Mouse (Mus musculus) kidney, adult 2 months (tissue): ENCODE measurements around the gene Hoxa6. TPM values are rescaled to one million over a fixed set of nuclear protein-coding genes. Genes with fewer than 3 reads are reported as not detected.
A peak's percentile ranks its signal among the peaks of the same experiment; 100 is the strongest.

Experiments used
- DNase-seq: peaks from one replicate; pipeline ENCODE4 v3.0.0; 2021
- H3K27ac ChIP-seq: fragments of 200-500 bp; 2 replicates; pipeline ENCODE4 v1.5.1; 2012; ENCODE audit warnings: low read depth, low read length, control low read depth, inconsistent platforms; ENCODE audit not compliant: insufficient read depth
- H3K27me3 ChIP-seq: fragments of 200-500 bp; replicated peaks from 2 replicates; pipeline ENCODE4 v1.6.1; 2012; ENCODE audit warnings: mild to moderate bottlenecking, moderate library complexity, low read length, inconsistent platforms; ENCODE audit not compliant: control insufficient read depth, insufficient read depth
- H3K36me3 ChIP-seq: fragments of 200-500 bp; 2 replicates; pipeline ENCODE4 v1.6.1; 2012; ENCODE audit warnings: mild to moderate bottlenecking, moderate library complexity, low read length, inconsistent platforms; ENCODE audit not compliant: control insufficient read depth, insufficient read depth
- H3K4me1 ChIP-seq: fragments of 200-500 bp; 2 replicates; pipeline ENCODE4 v1.6.1; 2011; ENCODE audit warnings: low read length; ENCODE audit not compliant: control insufficient read depth, insufficient read depth
- H3K4me3 ChIP-seq: fragments of 200-500 bp; 2 replicates; pipeline ENCODE4 v1.5.1; 2011; ENCODE audit warnings: mild to moderate bottlenecking, low read depth, low read length, control low read depth; ENCODE audit not compliant: insufficient read depth
- CTCF ChIP-seq: fragments of 200-500 bp; conservative IDR thresholded peaks from 2 replicates; pipeline ENCODE4 v1.5.1; 2011; ENCODE audit warnings: low read depth, mild to moderate bottlenecking, control low read depth, low read length, moderate library complexity, mixed read lengths; ENCODE audit not compliant: insufficient read depth, insufficient read length
- POLR2A ChIP-seq: fragments of 200-500 bp; IDR thresholded peaks from one replicate; pipeline ENCODE4 v1.6.1; 2011; ENCODE audit warnings: low read depth, low read length, control low read depth
- WGBS: fragments of 180-500 bp; shearing (Covaris S2); methylation state at CpG from one replicate; pipeline ENCODE4 v1.1.7; 2018; 5-methylcytosine and 5-hydroxymethylcytosine counted together
- polyA plus RNA-seq: library from polyadenylated mRNA; depleted of rRNA; stranded (reverse); fragments of >200 nt; gene quantifications from 2 replicates; pipeline ENCODE4 v1.2.3, GENCODE M21; 2012

Hoxa6 gene
- polyA plus RNA-seq, 1 experiment = 2.4 TPM

GRCm38 (mm10) chr6:52234428-52235140 is 26.1 kb upstream of the Hoxa6 start:
- Histone ChIP-seq H3K27me3 (no peaks in the 10 kb centered on the region), H3K4me3 (peak overlapping the region; percentile 71), H3K36me3 (no peaks in the 10 kb centered on the region), H3K4me1 (peaks cover 23% of the 10 kb centered on the region), H3K27ac (peak overlapping the region; percentile 90)
- TF ChIP-seq CTCF (no peak), POLR2A (peak; percentile 37)
- 4% methylated on average over 68 of the region's 68 CpGs for WGBS
- DNase-seq = peak; percentile 87

GRCm38 (mm10) chr6:52233546-52234427 is 25.3 kb upstream of the Hoxa6 start:
- H3K36me3 ChIP-seq = no peaks in the 10 kb centered on the region
- DNase-seq = peak; percentile 94
- H3K27ac ChIP-seq = peak overlapping the region; percentile 90
- WGBS = 2% methylated on average over 70 of the region's 70 CpGs
- H3K4me1 ChIP-seq = peaks cover 23% of the 10 kb centered on the region
- TF ChIP-seq CTCF (no peak), POLR2A (peak; percentile 49)
- peak overlapping the region; percentile 71 for H3K4me3 ChIP-seq
- no peaks in the 10 kb centered on the region for H3K27me3 ChIP-seq

- no peak for TF ChIP-seq POLR2A
- H3K36me3 ChIP-seq = no peaks in the 10 kb centered on the region
- no peaks in the 10 kb centered on the region for H3K27me3 ChIP-seq
- H3K4me1 ChIP-seq = peaks cover 23% of the 10 kb centered on the region
- H3K4me3 ChIP-seq = peak overlapping the region; percentile 71
- 4% methylated on average over 23 of the region's 23 CpGs for WGBS
- H3K27ac ChIP-seq = peak overlapping the region; percentile 90
- no peak for DNase-seq
These were observed 24.5 kb upstream of the Hoxa6 start for GRCm38 (mm10) chr6:52232984-52233545.

DNA sequence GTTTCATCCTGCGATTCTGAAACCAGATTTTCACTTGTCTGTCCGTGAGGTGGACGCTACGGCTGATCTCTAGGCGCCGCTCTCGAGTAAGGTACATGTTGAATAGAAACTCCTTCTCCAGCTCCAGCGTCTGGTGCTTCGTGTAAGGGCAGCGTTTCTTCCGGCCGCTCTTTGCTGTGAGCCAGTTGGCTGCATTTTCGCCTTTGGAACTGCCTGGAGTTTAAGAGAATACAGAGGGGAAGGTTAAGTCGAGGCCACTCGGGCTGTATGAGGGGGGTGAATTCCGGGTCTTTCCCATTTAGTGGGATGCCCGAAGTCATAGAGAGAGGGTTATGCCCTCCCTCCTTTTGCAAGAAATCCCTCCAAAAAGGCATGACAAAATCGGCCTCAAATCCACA is 24.0 kb upstream of the Hoxa6 start:
- Histone ChIP-seq H3K27ac (peak overlapping the region; percentile 90), H3K27me3 (no peaks in the 10 kb centered on the region), H3K4me1 (peaks cover 20% of the 10 kb centered on the region), H3K36me3 (no peaks in the 10 kb centered on the region), H3K4me3 (peak overlapping the region; percentile 71)
- peak; percentile 89 for DNase-seq
- TF ChIP-seq CTCF (no peak), POLR2A (no peak)
- under 1% methylated on average over 18 of the region's 18 CpGs for WGBS

DNA sequence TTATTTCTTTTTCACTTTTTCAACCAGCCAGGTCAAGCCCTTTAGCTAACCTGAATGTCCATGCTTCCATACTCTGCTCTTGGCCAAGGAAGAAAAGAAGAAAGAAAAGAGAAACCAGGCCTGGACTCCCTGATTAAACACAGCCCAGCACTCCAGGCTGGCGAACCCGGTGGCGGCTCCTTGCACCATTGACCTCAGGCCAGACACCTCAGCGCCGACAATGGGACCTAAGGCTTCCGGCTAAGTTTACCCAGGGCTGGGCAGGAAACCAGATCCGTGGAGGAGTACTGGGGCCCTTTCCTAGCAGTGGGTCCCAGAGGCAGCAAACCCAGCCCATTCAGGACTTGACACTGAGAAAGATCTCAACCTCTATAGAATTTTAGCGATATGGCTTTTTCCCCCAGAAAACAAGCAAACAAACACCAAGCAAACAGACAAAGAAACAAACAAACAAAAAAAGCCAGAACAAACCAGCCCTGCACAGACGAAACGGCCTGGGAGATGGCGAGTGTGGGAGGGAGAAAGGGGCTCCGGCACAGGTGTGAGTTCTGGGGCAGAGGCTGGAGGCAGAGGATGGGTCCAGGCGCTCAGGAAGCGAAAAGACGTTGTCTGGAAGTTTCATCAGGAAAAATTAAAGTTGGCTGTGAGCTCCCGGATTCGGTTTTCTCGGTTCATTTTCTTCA is 23.5 kb upstream of the Hoxa6 start:
- Histone ChIP-seq H3K4me1 (peaks cover 20% of the 10 kb centered on the region), H3K36me3 (no peaks in the 10 kb centered on the region), H3K27ac (peak overlapping the region; percentile 90), H3K27me3 (no peaks in the 10 kb centered on the region), H3K4me3 (peak overlapping the region; percentile 71)
- DNase-seq = peak; percentile 85
- WGBS = 2% methylated on average over 18 of the region's 18 CpGs
- TF ChIP-seq CTCF = no peak
- no peak for TF ChIP-seq POLR2A

DNA sequence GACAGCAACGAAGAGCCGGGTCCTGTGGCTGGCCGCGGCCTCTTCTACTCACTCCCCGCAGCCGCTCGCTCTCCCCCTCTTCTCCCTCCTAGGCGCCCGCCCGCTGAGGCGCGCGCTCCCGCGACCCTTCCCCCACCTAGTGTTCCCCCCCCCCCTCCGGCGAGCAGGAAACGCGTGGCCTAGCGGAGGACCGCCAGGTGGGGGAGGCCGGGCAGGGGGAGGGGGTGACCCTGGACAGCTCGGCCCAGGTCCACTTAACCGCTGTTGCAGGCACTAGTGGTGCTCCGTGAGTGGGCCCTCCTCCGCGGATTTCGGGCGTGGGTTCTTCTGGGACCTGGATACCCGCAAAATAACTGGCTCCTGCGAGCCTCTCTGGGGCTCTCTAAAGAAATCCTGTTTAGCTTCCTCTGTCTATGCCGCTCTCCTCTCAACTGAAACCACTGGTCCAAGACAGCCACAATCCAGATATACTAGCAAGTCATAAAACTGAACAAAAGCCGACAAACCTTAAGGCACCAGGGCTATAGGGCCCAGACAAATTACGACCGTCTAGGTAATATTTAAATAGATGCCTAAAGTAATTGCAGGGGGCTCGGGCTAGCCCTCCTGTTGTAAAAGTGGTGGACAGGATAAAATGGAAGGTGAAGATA is 22.1 kb upstream of the Hoxa6 start, which contains the start of gene Hoxa9:
Gene Hoxa9 (minus strand): TSS at position 574 of the 650 bp plus-strand sequence.
- peak; percentile 79 for DNase-seq
- peak within 1 kb of the TSS; percentile 98 for H3K27ac ChIP-seq
- H3K4me3 ChIP-seq = peak within 1 kb of the TSS; percentile 84
- H3K4me1 ChIP-seq = peaks cover 6% of the 10 kb centered on the region
- WGBS = 8% methylated on average over 20 of the region's 36 CpGs
- no peaks in the 10 kb centered on the region for H3K36me3 ChIP-seq
- no peaks in the 10 kb centered on the region for H3K27me3 ChIP-seq
- TF ChIP-seq CTCF = no peak
- TF ChIP-seq POLR2A = no peak
